Mouse (Mus musculus) liver, embryonic 12.5 days (tissue): ENCODE results near the gene Ssr1. TPM values are rescaled to one million over a fixed set of nuclear protein-coding genes. Genes with fewer than 3 reads are reported as not detected.

Experiments used
- ATAC-seq: fragments of 200-750 bp; cut with Nextera tagmentation; 2 replicates; pipeline ENCODE4 v1.8.0; 2017; ENCODE audit warnings: moderate number of reproducible peaks, mild to moderate bottlenecking, moderate library complexity
- H3K27ac ChIP-seq: fragments of 300-500 bp; sonication (generic); 2 replicates; pipeline ENCODE4 v1.5.1; 2016; ENCODE audit warnings: mild to moderate bottlenecking
- H3K27me3 ChIP-seq: fragments of 300-500 bp; sonication (generic); replicated peaks from 2 replicates; pipeline ENCODE4 v1.6.1; 2016; ENCODE audit warnings: mild to moderate bottlenecking, moderate library complexity
- H3K36me3 ChIP-seq: fragments of 300-500 bp; sonication (generic); 2 replicates; pipeline ENCODE4 v1.6.1; 2016; ENCODE audit warnings: mild to moderate bottlenecking, moderate library complexity
- H3K4me1 ChIP-seq: fragments of 300-500 bp; sonication (generic); 2 replicates; pipeline ENCODE4 v1.6.1; 2016
- H3K4me2 ChIP-seq: fragments of 300-500 bp; sonication (generic); 2 replicates; pipeline ENCODE4 v1.6.1; 2016; ENCODE audit warnings: mild to moderate bottlenecking, moderate library complexity
- H3K4me3 ChIP-seq: fragments of 300-500 bp; sonication (generic); 2 replicates; pipeline ENCODE4 v1.5.1; 2016; ENCODE audit warnings: mild to moderate bottlenecking, moderate library complexity
- H3K9ac ChIP-seq: fragments of 300-500 bp; sonication (generic); 2 replicates; pipeline ENCODE4 v1.6.1; 2016; ENCODE audit warnings: mild to moderate bottlenecking, moderate library complexity
- H3K9me3 ChIP-seq: fragments of 300-500 bp; sonication (generic); replicated peaks from 2 replicates; pipeline ENCODE4 v1.6.1; 2016; ENCODE audit warnings: mild to moderate bottlenecking, moderate library complexity
- WGBS: fragments of 180-500 bp; shearing (Covaris S2); methylation state at CpG from one replicate; pipeline ENCODE4 v1.1.7; 2016; ENCODE audit not compliant: insufficient replicate concordance; 5-methylcytosine and 5-hydroxymethylcytosine counted together
- polyA plus RNA-seq: library from polyadenylated mRNA; unstranded; fragments of >200 nt; fragmentation: Nextera tagmentation; extraction: Ambion mirVana; gene quantifications from 2 replicates; pipeline ENCODE4 v1.2.1, GENCODE M21; 2016

Gene Ssr1
- polyA plus RNA-seq, 1 experiment from 2014 or later: 103 TPM

- no peak overlapping the region for H3K9ac ChIP-seq
- no peaks in the 10 kb centered on the region for H3K9me3 ChIP-seq
- peaks cover 62% of the 10 kb centered on the region for H3K36me3 ChIP-seq
- H3K4me3 ChIP-seq: no peak overlapping the region
- 75% methylated on average over 17 of the region's 17 CpGs for WGBS
- ATAC-seq: peak; percentile 48
- peak overlapping the region; percentile 46 for H3K27ac ChIP-seq
- no peak overlapping the region for H3K4me2 ChIP-seq
- H3K4me1 ChIP-seq: peaks cover 37% of the 10 kb centered on the region
- no peaks in the 10 kb centered on the region for H3K27me3 ChIP-seq
Observed at GRCm38 (mm10) chr13:37941950-37942886, 51.8 kb downstream of the Ssr1 start.

- H3K27ac ChIP-seq: peak overlapping the region; percentile 36
- H3K4me3 ChIP-seq: no peak overlapping the region
- H3K36me3 ChIP-seq: peaks cover 62% of the 10 kb centered on the region
- no peak overlapping the region for H3K4me2 ChIP-seq
- H3K9me3 ChIP-seq: no peaks in the 10 kb centered on the region
- peaks cover 27% of the 10 kb centered on the region for H3K4me1 ChIP-seq
- no peak for ATAC-seq
- 81% methylated on average over 5 of the region's 5 CpGs for WGBS
- H3K9ac ChIP-seq: no peak overlapping the region
- no peaks in the 10 kb centered on the region for H3K27me3 ChIP-seq
Observed at GRCm38 (mm10) chr13:37941138-37941645, 52.8 kb downstream of the Ssr1 start.

GRCm38 (mm10) chr13:37940649-37941048 lies 53.4 kb downstream of the Ssr1 start:
- Histone ChIP-seq H3K27me3 (no peaks in the 10 kb centered on the region), H3K4me3 (no peak overlapping the region), H3K27ac (peak overlapping the region; percentile 27), H3K9me3 (no peaks in the 10 kb centered on the region), H3K36me3 (peaks cover 62% of the 10 kb centered on the region), H3K4me1 (peaks cover 26% of the 10 kb centered on the region), H3K9ac (no peak overlapping the region), H3K4me2 (no peak overlapping the region)
- WGBS: 77% methylated on average over 5 of the region's 5 CpGs
- peak; percentile 56; the same call in 1 of the 2 replicates for ATAC-seq

GRCm38 (mm10) chr13:37940167-37940566 lies 53.9 kb downstream of the Ssr1 start:
- H3K9ac ChIP-seq: no peak overlapping the region
- ATAC-seq: no peak
- H3K4me1 ChIP-seq: peaks cover 26% of the 10 kb centered on the region
- H3K36me3 ChIP-seq: peaks cover 62% of the 10 kb centered on the region
- H3K9me3 ChIP-seq: no peaks in the 10 kb centered on the region
- no peaks in the 10 kb centered on the region for H3K27me3 ChIP-seq
- 69% methylated on average over 2 of the region's 2 CpGs for WGBS
- no peak overlapping the region for H3K4me3 ChIP-seq
- peak overlapping the region; percentile 27 for H3K27ac ChIP-seq
- no peak overlapping the region for H3K4me2 ChIP-seq

- ATAC-seq: no peak
- 87% methylated on average over 3 of the region's 3 CpGs for WGBS
- H3K4me2 ChIP-seq: no peak overlapping the region
- no peak overlapping the region for H3K4me3 ChIP-seq
- no peaks in the 10 kb centered on the region for H3K9me3 ChIP-seq
- no peaks in the 10 kb centered on the region for H3K27me3 ChIP-seq
- H3K9ac ChIP-seq: no peak overlapping the region
- H3K27ac ChIP-seq: no peak overlapping the region
- H3K4me1 ChIP-seq: peaks cover 10% of the 10 kb centered on the region; the same call in 1 of the 2 replicates
- peaks cover 78% of the 10 kb centered on the region for H3K36me3 ChIP-seq
Observed at GRCm38 (mm10) chr13:37936351-37936750, 57.7 kb downstream of the Ssr1 start.

GRCm38 (mm10) chr13:37934920-37935319 lies 59.1 kb downstream of the Ssr1 start:
- H3K27me3 ChIP-seq: no peaks in the 10 kb centered on the region
- no peak overlapping the region for H3K4me3 ChIP-seq
- H3K27ac ChIP-seq: no peak overlapping the region
- no peak for ATAC-seq
- H3K4me1 ChIP-seq: peaks cover 4% of the 10 kb centered on the region; the same call in 1 of the 2 replicates
- H3K9ac ChIP-seq: no peak overlapping the region
- H3K36me3 ChIP-seq: peaks cover 85% of the 10 kb centered on the region
- no peaks in the 10 kb centered on the region for H3K9me3 ChIP-seq
- H3K4me2 ChIP-seq: no peak overlapping the region
- WGBS: 88% methylated on average over 8 of the region's 8 CpGs

- Histone ChIP-seq H3K4me2 (no peak overlapping the region), H3K27me3 (no peaks in the 10 kb centered on the region), H3K36me3 (peaks cover 91% of the 10 kb centered on the region), H3K9me3 (no peaks in the 10 kb centered on the region), H3K4me1 (0 out of 2 replicates have a peak, but pooled peaks cover 4% of the 10 kb centered on the region), H3K27ac (no peak overlapping the region), H3K9ac (no peak overlapping the region), H3K4me3 (no peak overlapping the region)
- 81% methylated on average over 4 of the region's 4 CpGs for WGBS
- no peak for ATAC-seq
Observed at GRCm38 (mm10) chr13:37934075-37934474, 59.9 kb downstream of the Ssr1 start.

GRCm38 (mm10) chr13:37931210-37931922 lies 62.7 kb downstream of the Ssr1 start:
- Histone ChIP-seq H3K36me3 (peaks cover 97% of the 10 kb centered on the region), H3K9me3 (no peaks in the 10 kb centered on the region), H3K9ac (no peak overlapping the region), H3K27me3 (no peaks in the 10 kb centered on the region), H3K4me2 (no peak overlapping the region), H3K4me1 (0 out of 2 replicates have a peak, but pooled peaks cover 4% of the 10 kb centered on the region), H3K4me3 (no peak overlapping the region), H3K27ac (no peak overlapping the region)
- WGBS: 79% methylated on average over 27 of the region's 27 CpGs
- no peak for ATAC-seq

GRCm38 (mm10) chr13:37930621-37931020 lies 63.4 kb downstream of the Ssr1 start:
- H3K4me1 ChIP-seq: 0 out of 2 replicates have a peak, but pooled peaks cover 4% of the 10 kb centered on the region
- no peak overlapping the region for H3K9ac ChIP-seq
- 0 out of 2 replicates have a peak, but pooled peaks have one; percentile 30 for ATAC-seq
- no peak overlapping the region for H3K4me2 ChIP-seq
- H3K36me3 ChIP-seq: peaks cover 96% of the 10 kb centered on the region
- WGBS: 92% methylated on average over 23 of the region's 23 CpGs
- no peak overlapping the region for H3K4me3 ChIP-seq
- H3K27ac ChIP-seq: no peak overlapping the region
- H3K27me3 ChIP-seq: no peaks in the 10 kb centered on the region
- no peaks in the 10 kb centered on the region for H3K9me3 ChIP-seq

- no peak overlapping the region for H3K27ac ChIP-seq
- 0 out of 2 replicates have a peak, but pooled peaks cover 4% of the 10 kb centered on the region for H3K4me1 ChIP-seq
- no peak overlapping the region for H3K9ac ChIP-seq
- no peaks in the 10 kb centered on the region for H3K9me3 ChIP-seq
- no peak overlapping the region for H3K4me3 ChIP-seq
- no peaks in the 10 kb centered on the region for H3K27me3 ChIP-seq
- 86% methylated on average over 13 of the region's 13 CpGs for WGBS
- H3K36me3 ChIP-seq: peaks cover 96% of the 10 kb centered on the region
- ATAC-seq: no peak
- H3K4me2 ChIP-seq: no peak overlapping the region
Observed at GRCm38 (mm10) chr13:37930091-37930490, 63.9 kb downstream of the Ssr1 start.

- no peak overlapping the region for H3K27ac ChIP-seq
- no peak overlapping the region for H3K9ac ChIP-seq
- no peaks in the 10 kb centered on the region for H3K9me3 ChIP-seq
- no peak overlapping the region for H3K4me3 ChIP-seq
- WGBS: 88% methylated on average over 17 of the region's 17 CpGs
- no peaks in the 10 kb centered on the region for H3K27me3 ChIP-seq
- no peak overlapping the region for H3K4me2 ChIP-seq
- no peak for ATAC-seq
- H3K4me1 ChIP-seq: 0 out of 2 replicates have a peak, but pooled peaks cover 4% of the 10 kb centered on the region
- peaks cover 96% of the 10 kb centered on the region for H3K36me3 ChIP-seq
Observed at GRCm38 (mm10) chr13:37929532-37929931, 64.5 kb downstream of the Ssr1 start.

GRCm38 (mm10) chr13:37926394-37926793 lies 67.6 kb downstream of the Ssr1 start:
- no peak for ATAC-seq
- no peaks in the 10 kb centered on the region for H3K9me3 ChIP-seq
- H3K9ac ChIP-seq: no peak overlapping the region
- no peak overlapping the region for H3K27ac ChIP-seq
- no peaks in the 10 kb centered on the region for H3K4me1 ChIP-seq
- H3K27me3 ChIP-seq: no peaks in the 10 kb centered on the region
- H3K4me3 ChIP-seq: no peak overlapping the region
- H3K4me2 ChIP-seq: no peak overlapping the region
- 75% methylated on average over 3 of the region's 3 CpGs for WGBS
- peaks cover 98% of the 10 kb centered on the region for H3K36me3 ChIP-seq
